Mouse (Mus musculus): ENCODE results near the gene Serpina3n. TPM values are rescaled to one million over a fixed set of nuclear protein-coding genes. Genes with fewer than 3 reads are reported as not detected.
"Not testable (repeated sequence)": the region's sequence is repeated elsewhere in the genome, so short reads cannot be mapped to it uniquely, and the experiment has no call there.

Serpina3n gene
- 10 to 100 TPM; 23.3 to 28.2 TPM for total RNA-seq (2021)
- long read RNA-seq, transcript Serpina3n-201 (5 exons, 2,064 nt), result major isoform, 12 of 21 reads
- long read RNA-seq, partial matches to known transcripts, result 5 of 21 reads
- long read RNA-seq, other reads (novel, unspliced or antisense), result 4 of 21 reads

- DNase-seq (ENCODE audit: low spot score in 2 of 2), result peak in 1 of 2 experiments; percentile 39
These were observed at the start of gene Serpina3n for GRCm38 (mm10) chr12:104406454-104406885. Gene Serpina3n (plus strand): TSS chr12:104406729.

GRCm38 (mm10) chr12:104369986-104370385 lies 36.5 kb upstream of the Serpina3n start:
- no peak for DNase-seq (ENCODE audit: low spot score in 2 of 2)

GRCm38 (mm10) chr12:104377179-104377578 lies 29.4 kb upstream of the Serpina3n start:
- not testable (repeated sequence) for DNase-seq (ENCODE audit: low spot score in 2 of 2)

- not testable (repeated sequence) for DNase-seq (ENCODE audit: low spot score in 2 of 2)
These were observed 28.2 kb upstream of the Serpina3n start for GRCm38 (mm10) chr12:104378351-104378750.

GRCm38 (mm10) chr12:104378815-104379214 lies 27.7 kb upstream of the Serpina3n start:
- not testable (repeated sequence) for DNase-seq (ENCODE audit: low spot score in 2 of 2)

GRCm38 (mm10) chr12:104379856-104380255 lies 26.7 kb upstream of the Serpina3n start:
- no peak for DNase-seq (ENCODE audit: low spot score in 2 of 2)

GRCm38 (mm10) chr12:104381071-104381604 lies 25.4 kb upstream of the Serpina3n start:
- DNase-seq (ENCODE audit: low spot score in 2 of 2), result not testable (repeated sequence)

- not testable (repeated sequence) for DNase-seq (ENCODE audit: low spot score in 2 of 2)
These were observed 20.5 kb upstream of the Serpina3n start for GRCm38 (mm10) chr12:104385987-104386386.

- DNase-seq (ENCODE audit: low spot score in 2 of 2), result not testable (repeated sequence)
These were observed 19.7 kb upstream of the Serpina3n start for GRCm38 (mm10) chr12:104386878-104387277.

- DNase-seq (ENCODE audit: low spot score in 2 of 2), result no peak
These were observed 18.1 kb upstream of the Serpina3n start for GRCm38 (mm10) chr12:104388477-104388876.

GRCm38 (mm10) chr12:104391057-104391456 lies 15.5 kb upstream of the Serpina3n start:
- DNase-seq (ENCODE audit: low spot score in 2 of 2), result not testable (repeated sequence)

- no peak for DNase-seq (ENCODE audit: low spot score in 2 of 2)
These were observed 2.6 kb upstream of the Serpina3n start for GRCm38 (mm10) chr12:104403968-104404367.

GRCm38 (mm10) chr12:104412507-104412906 lies 6.0 kb downstream of the Serpina3n start:
- DNase-seq (ENCODE audit: low spot score in 2 of 2), result no peak

GRCm38 (mm10) chr12:104414576-104414975 lies 8.0 kb downstream of the Serpina3n start:
- DNase-seq (ENCODE audit: low spot score in 2 of 2), result no peak

GRCm38 (mm10) chr12:104415625-104416315 lies 9.2 kb downstream of the Serpina3n start:
- peak in 1 of 2 experiments; percentile 57 for DNase-seq (ENCODE audit: low spot score in 2 of 2)

- DNase-seq (ENCODE audit: low spot score in 2 of 2), result peak; percentile 97
These were observed 12.0 kb downstream of the Serpina3n start for GRCm38 (mm10) chr12:104418340-104419135.

GRCm38 (mm10) chr12:104419136-104419462 lies 12.6 kb downstream of the Serpina3n start:
- no peak for DNase-seq (ENCODE audit: low spot score in 2 of 2)

GRCm38 (mm10) chr12:104422615-104423392 lies 16.3 kb downstream of the Serpina3n start:
- no peak for DNase-seq (ENCODE audit: low spot score in 2 of 2)

GRCm38 (mm10) chr12:104425591-104425990 lies 19.1 kb downstream of the Serpina3n start:
- no peak for DNase-seq (ENCODE audit: low spot score in 2 of 2)

- DNase-seq (ENCODE audit: low spot score in 2 of 2), result peak; percentile 43 to 48
These were observed 20.4 kb downstream of the Serpina3n start for GRCm38 (mm10) chr12:104426915-104427314.

GRCm38 (mm10) chr12:104431359-104431758 lies 24.8 kb downstream of the Serpina3n start:
- DNase-seq (ENCODE audit: low spot score in 2 of 2), result no peak

Measured in layer of hippocampus, postnatal 10 days (tissue).